Mouse (Mus musculus) layer of hippocampus, adult 18-20 months (tissue): Measurements from ENCODE around the gene Tnrc6a. TPM values are rescaled to one million over a fixed set of nuclear protein-coding genes. Genes with fewer than 3 reads are reported as not detected.
"Not testable (repeated sequence)": the region's sequence is repeated elsewhere in the genome, so short reads cannot be mapped to it uniquely, and the experiment has no call there.

Experiments used
- DNase-seq, 2 experiments: peaks; one replicate each; pipeline ENCODE4 v3.0.0; 2022; ENCODE audit warnings: low spot score in 2 of 2
- long read RNA-seq: library from polyadenylated mRNA; stranded (forward); transcript quantifications from one replicate; pipeline ENCODE4 v2.0.0, GENCODE M21; 2021
- total RNA-seq, 2 experiments: library from RNA; stranded (reverse); gene quantifications; 2 replicates each; pipeline ENCODE4 v1.2.3; 2021

The Tnrc6a gene
- 10 to 100 TPM; 43.4 to 47.1 TPM for total RNA-seq
- long read RNA-seq, full-length matches to known transcripts = 2 of 7 reads
- long read RNA-seq, partial matches to known transcripts = 4 of 7 reads
- long read RNA-seq, other reads (novel, unspliced or antisense) = 1 of 7 reads

DNA sequence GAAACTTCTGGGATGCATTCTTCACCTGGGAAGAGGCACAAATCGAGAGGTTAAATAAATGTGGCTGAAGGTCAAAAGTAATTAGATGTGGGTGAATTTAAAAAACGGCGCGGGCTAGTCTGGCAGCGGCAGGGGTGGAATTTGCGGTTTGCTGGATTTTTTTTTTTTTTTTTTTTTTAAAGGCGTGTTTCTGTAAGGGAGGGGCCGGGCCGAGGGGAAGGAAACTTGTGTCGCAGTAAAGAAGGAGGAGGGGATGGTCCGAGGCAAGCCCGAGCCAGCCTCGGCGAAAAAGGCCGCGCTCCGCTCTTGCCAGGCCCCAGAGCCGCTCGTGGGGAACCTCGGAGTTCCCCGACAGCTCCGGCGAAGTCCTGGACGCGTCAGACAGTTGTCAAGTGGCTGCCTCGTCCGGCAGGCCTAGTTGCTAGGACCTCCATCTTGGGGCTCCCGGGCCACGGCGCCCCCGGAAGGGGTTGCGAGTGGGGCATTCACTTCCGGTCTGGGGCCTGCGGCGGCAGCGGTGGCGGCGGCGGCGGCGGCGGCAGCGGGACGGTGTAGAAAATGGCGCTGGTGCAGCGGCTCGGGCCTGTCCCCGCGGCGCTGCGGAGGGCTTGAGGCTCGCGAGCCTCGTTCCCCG lies at the start of gene Tnrc6a:
Gene Tnrc6a (plus strand): TSS at position 221 of the 634 bp plus-strand sequence.
- DNase-seq = peak; percentile 91 to 95

DNA sequence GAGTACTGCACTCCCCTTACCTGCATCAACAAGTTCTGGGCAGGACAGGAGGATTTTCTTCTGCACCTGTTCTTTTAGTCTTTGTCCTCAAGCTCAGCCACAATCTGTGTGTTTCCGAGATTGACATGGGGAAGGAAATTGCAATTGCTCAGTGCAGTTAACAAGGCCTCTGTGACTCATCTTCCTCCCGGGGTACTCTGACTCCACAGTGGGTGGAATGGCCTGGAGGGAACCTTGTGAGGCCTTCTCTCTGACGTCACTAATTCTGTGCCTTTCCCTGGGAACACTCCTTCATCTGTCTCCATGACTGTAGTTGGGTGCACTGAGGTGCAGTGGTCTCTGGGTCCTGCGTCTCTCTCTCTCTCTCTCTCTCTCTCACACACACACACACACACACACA lies 41.4 kb upstream of the Tnrc6a start:
- no peak for DNase-seq

DNA sequence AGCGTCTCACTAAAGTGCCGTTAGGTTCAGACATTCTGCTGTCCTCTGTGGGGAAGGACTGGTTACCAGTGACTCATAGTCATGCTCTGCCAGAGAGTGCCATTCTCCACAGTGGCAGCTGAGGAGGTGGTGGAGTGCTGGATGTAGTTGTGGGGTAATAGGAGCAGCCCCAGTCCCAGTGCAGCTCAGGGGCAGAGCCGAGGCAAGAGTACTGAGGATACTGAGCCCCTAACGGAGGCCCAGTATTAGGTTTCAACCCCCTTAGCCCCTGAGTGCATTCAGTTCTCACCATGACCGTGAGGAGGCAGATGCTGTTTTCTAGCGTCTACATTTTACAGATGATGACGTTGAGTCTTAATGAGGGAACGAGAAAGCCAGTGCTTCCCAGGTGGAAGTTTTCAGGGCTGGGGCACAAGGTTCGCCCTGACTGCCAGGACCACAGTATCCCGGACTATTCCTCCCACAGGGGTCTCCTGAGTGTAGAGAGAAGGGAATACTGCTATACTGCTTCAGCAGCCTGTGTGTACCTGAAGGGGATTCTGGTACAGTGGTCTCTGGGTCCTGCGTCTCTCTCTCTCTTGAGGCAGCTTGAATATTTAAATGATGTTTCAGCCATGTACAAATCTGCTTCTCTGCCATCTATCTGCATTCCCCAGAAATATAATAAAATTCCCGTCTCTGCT lies 40.1 kb upstream of the Tnrc6a start:
- DNase-seq = peak; percentile 15 to 41

GRCm38 (mm10) chr7:123084180-123084691 lies 39.4 kb upstream of the Tnrc6a start:
- DNase-seq = peak; percentile 72 to 86

- DNase-seq = peak; percentile 40 to 71
Observed at GRCm38 (mm10) chr7:123084708-123085107, 39.0 kb upstream of the Tnrc6a start.

DNA sequence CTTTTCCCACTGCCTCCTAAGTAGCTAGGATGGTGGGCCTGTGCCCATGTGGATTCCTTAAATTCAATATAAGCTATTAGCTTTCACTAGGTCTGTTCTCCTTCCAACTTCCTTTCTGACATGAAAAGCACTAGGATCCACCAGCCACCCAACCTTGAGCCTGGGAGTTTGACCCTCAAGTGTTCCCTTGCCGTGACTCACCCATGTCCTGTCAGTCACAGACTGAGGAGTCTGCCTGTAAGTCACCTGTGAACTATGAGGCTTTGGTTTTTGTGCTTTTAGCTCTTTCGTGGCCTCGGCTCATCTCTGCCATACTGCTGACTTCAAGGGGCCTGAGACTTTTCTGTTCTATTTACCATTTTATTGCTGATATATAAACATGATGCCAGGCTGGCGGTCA lies 34.8 kb upstream of the Tnrc6a start:
- no peak for DNase-seq

- DNase-seq = no peak
Observed at GRCm38 (mm10) chr7:123096344-123097120, 27.2 kb upstream of the Tnrc6a start.

DNA sequence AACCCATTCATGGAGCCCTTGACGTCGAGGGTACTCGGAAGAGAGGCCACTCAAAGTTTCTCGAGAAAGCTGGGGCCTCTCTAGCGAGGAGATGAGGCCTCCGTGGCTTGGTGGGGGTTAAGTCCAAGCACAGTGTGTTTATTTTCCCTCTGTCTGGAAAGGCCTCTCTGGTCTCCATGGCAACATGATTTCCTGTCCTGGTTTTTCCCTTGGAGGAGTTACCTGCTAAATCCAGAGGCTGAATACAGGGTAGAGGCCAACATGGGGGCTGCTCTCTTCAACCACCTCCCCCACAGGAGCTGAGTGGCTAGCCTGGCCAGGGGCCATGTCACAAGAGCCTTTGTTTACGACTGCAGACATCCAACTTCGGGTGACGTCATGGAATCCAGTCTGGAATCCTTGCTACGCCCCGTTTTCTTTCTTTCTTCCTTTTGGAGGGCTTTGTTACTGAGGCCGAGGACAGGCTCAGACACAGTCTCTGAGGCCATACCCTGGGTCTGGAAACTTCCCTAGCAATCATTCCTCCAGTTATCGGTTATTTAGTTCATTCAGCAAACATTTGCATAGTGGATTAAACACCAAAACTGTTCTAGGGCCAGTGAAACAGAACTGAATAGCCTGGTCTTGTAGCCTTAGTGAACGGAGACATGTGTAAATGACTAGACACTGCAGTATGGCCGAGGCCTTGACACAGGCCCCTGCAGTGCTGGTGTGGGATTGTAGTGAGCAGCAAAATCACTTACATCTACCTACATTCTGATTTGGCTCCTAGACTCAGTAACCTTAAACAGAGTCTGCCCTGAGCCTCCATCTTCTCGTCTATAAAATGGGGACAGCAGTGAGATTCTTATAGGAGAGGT lies 25.6 kb upstream of the Tnrc6a start:
- DNase-seq = peak; percentile 27 to 72

- no peak for DNase-seq
Observed at GRCm38 (mm10) chr7:123101295-123101694, 22.4 kb upstream of the Tnrc6a start.

DNA sequence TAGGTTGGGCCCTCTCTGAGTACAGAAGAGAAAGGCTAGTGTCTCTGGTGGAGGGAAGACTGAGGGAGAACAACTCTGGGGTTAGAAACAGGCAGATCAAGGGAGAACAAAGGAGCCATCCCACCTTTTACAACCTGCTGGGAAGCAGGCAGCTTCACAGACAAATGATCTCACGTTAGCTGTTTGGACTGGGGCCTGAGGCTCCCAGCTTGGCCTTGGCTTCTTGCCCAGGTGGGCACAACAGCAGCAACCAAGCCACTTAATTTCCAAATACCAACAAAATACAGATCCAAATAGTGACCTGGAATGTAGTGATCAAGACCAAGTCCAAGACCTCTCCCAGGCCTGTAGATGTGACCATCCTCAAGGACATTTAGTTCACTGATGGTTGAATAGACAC lies 18.3 kb upstream of the Tnrc6a start:
- not testable (repeated sequence) for DNase-seq

DNA sequence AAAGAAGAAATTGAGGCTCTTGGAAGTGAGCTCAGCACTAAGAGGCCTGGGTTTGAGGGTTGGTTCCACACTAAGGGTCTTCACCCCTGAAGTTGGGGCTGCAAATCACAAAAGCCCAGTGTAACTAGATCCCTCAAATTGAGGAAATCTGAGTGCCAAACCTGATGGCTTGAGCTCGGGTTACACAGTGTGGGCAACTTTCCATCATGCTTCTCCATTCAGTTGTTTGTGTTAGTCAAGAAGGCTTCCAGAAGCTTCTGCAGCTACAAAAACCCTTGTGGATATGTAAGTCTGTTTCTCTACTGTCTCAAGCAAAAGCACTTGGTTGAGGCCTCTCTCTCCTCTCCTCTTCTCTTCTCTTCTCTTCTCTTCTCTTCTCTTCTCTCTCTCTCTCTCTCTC lies 17.8 kb upstream of the Tnrc6a start:
- DNase-seq = no peak

DNA sequence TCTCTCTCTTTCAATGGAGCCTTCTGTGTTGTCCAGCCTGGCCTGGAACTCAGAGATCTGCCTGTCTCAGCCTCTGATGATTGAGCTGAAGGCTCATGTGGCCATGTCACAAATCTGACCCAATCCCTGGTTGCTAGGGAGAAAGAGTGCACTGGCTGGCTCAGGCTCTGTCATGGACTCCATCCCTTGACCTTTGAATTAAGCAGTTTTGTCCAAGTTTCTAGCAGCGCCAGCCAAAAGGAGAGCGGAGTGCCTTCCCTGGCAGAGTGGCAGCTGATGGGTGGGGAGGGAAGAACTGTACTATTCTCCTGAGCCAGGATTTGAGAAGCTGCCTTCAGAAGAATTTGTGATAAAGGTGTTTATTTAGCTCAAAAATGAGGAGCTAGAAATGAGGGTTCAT lies 17.4 kb upstream of the Tnrc6a start:
- no peak for DNase-seq

- DNase-seq = peak in 1 of 2 experiments; percentile 69
Observed at GRCm38 (mm10) chr7:123108058-123109055, 15.3 kb upstream of the Tnrc6a start.

DNA sequence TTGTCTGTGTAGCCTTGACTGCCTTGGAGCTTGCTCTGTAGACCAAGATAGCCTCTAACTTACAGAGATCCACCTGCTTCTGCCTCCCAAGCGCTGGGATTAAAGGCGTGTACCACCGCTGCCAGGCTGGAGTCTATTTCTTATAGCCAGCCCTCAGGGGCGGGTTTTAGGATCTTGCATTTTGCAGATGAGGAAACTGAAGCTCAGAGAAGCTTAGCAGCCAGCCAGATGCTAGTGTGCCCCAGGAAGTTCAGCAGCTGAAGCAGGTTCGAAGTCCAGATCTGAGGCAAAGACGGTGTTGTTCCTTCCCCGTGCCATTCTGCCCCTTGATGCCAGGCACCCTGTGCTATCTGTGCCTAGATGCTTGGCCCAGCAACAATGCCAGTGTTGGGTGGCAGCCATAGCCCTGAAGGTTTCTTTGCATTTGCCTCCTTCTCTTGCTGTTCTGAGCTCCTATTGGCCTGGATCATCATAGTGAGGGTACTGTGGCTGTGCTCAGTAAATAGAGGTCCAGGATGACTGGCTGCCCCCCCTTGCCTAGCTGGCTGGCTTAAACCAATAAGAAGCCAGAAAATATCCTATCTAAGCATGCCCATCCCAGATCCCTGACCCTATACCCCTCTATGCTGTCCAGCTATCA lies 14.2 kb upstream of the Tnrc6a start:
- DNase-seq = no peak

DNA sequence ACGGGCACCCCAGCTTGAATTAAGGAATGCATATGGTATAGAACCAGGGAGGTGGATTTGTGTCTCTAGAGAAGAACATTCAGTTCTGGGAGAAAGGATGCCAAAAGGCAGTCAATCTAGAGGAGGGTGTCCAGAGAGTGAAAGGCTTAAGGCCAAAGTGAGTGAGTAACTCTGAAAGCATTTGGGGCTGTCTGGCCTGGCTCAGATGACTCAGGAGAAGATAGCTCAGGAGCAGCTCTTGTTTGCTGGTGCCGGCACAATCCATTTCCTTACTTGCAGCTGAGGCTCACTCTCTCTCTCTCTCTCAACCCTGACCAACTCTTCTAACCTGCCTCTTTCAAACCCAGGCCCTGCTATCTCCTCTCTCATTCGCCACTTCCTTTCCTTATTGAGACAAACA lies 13.6 kb upstream of the Tnrc6a start:
- no peak for DNase-seq

- no peak for DNase-seq
Observed at GRCm38 (mm10) chr7:123113590-123113989, 10.1 kb upstream of the Tnrc6a start.

- no peak for DNase-seq
Observed at GRCm38 (mm10) chr7:123116799-123117198, 6.9 kb upstream of the Tnrc6a start.

DNA sequence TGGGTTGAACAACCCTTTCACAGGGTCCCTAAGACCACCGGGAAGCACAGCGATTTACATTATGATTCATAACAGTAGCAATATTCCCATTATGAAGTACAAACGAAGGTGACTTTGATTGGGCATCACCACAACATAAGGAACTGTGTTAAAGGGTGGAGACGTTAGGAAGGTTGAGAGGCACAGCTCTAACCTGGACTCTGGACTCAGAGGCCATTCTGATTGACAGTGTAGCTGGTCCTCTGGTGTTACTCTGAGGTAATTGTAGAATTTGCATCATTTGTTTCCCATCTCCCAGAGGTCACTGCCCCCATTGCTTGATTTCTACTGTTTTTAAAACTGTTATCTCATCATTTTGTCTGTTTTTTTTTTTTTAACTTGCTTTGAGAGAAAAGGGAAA lies 6.5 kb upstream of the Tnrc6a start:
- no peak for DNase-seq

GRCm38 (mm10) chr7:123120516-123120915 lies 3.2 kb upstream of the Tnrc6a start:
- DNase-seq = no peak
